Mouse (Mus musculus) CD4-positive helper T cell, adult 2 months (primary cell): ENCODE measurements around the gene Kbtbd6.

ENCODE experiments used
- DNase-seq: peaks from one replicate; pipeline ENCODE4 v3.0.0-alpha.2; 2012; ENCODE audit warnings: low read depth, missing footprints, low spot score

Kbtbd6 gene

DNA sequence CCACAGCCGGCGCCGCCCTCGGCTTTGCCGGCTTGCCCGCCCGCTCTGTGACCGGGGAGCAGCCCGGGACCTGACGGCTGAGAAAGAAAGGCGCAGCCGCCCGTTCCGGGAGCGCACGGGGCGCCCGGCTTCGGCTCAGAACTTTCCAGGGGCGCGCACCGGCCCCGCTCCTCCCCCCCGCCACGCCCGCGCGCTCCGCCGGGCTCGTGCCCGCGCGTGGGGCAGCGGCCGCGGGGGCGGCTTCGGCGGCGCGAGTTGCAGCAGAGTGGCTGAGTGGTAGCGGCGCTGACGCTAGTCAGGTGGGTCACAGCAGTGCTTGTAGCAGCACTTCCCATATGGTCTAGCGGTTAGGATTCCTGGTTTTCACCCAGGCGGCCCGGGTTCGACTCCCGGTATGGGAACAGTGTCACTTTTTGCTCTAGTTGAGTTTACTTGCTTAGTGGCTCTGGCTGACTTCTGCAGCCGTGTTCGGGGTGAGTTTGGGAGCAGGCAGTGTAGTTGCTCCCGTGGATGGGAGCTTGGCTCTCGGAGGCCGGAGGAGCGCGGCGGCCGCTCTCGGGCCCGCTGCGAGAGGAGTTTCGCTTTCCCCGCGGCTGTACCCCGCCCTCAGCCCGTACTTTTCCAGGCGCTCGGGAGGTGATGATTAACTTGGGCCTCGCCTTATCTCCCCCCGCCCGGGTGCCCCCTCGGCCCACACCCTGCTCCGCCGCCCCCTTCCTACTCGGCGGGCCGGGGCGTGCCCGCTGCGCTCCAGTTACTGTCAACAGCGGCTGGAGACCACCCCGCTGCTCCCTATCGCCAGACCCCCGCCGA, 29.9 kb downstream of the Kbtbd6 start, which contains the start of gene Wbp4:
Wbp4 (minus strand) TSS at position 182 of the 813 bp plus-strand sequence.
- peak; percentile 92 for DNase-seq

DNA sequence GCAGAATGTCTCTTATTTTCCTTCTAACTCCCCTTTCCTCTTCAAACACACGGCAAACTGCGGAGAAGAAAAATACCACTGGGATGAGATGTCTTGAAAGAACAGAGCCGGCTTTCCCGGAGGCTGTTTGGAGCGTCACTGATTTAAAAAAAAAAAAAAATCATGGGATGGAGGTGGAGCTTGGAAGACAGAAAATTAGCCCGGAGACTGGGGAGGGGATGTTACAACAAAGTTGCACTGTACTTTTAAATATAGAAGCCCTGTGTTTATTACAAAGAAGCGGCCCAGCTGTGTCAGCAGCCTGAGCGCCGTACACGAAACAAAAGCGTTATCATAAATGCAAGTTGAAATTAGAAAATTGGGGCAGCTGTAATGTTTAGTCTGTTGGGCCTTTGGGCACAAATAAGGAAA, 30.6 kb downstream of the Kbtbd6 start:
- DNase-seq: peak; percentile 31

DNA sequence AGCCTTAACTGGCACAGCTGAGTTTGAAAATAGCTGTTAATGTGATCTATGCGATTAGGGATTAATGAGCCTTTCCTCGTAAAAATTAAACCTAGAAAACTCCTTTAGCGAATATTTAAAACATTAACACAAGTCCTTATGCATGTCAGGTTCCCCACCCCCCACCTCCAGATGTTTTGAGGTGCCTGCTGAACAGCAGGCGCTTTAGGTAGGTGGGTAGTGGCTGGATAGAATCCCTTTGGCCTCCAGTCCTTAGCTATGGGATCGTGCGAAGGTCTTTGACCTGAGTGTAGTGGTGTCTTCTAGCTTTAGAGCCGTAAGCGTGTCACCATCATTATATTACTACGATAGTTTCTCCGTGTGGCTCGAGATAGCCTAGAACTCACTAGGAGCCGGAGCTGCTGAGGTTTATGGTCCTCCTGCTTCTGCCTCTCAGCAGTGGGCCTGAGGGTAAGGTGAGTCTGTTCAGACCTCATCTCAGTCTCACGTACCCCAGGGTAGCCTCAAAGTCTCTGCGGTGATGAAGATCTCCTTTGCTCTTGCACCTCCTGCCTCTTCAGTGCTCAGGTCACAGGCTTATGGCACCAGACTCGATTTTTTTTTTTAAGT, 31.2 kb downstream of the Kbtbd6 start:
- peak; percentile 20 for DNase-seq

DNA sequence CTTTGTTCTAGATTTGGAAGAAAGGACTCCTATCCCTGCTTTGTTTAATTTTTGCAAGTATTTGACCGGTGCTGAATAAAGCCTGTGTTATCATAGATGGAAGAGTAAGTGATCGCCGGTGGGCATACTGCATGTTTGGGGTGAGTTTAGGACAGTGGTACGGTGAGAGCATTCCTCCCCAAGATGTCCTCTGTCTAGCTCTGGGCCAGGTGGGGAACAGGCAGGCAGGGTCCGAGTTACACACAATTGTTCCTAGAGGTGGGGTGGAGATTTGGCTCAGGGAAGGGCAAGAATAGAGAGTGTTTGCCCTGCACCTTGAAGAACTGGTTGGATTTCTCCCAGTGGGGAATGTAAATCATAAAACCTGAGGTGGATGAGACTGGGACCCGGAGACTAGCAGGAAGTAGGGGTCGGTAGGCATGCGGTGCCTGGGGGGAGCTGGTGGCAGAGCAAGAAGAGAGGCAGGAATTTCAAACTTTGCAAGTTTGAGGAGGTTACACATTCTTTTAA, 32.0 kb downstream of the Kbtbd6 start:
- DNase-seq: no peak

DNA sequence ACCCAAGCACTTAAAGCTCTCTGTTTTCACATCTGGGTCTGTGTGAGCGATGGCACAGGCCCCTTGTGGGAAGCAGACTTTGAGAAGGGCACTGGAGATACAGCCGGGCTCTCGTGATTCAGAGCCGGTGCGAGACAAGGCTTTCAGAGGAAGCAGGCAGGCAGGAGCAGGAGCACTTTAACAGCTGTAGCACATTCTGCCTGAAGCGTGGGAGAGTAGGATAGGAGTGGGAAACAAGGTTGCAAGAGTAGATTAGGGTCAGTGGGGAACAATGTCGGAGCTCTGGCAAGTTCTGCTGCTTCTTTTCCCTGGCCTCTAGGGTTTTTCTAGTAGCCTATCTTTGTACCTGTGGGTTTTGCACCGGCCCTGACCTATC, 35.0 kb downstream of the Kbtbd6 start:
- no peak for DNase-seq

DNA sequence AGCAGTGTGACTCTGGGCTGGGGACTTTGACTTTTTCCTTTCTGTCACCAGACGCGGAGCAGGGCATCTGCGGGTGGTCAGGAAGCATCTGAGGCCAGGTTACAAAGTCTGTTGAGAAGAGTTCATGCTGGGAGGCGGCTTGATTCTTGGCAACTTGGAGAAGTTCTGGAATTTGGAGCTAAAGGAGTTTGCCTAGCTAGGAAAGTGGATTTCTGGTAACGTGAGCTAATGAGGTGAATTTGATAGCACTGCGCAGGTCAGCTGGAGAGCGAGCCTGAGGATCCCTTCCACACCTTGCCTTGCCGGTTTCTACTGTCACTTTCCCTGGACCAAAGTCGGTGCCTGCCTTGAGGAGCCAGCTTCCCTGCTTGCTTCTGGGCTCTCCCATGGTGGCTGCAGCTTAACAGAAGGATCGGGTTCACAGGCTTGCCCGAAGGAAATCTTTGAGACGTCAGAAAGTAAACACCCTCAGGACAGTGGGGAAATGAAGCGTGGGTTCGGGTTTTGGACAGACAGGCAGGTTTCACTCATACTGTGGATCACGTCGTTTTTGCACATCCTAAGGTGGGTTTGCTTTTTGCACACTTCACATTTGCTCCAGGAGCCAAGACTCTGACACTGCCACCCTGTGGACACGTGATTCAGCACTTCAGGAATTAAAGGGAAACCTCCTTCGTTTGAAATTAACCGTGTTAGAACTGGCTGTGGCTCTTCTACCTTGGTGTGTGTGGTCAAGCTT, 35.5 kb downstream of the Kbtbd6 start:
- DNase-seq: no peak

DNA sequence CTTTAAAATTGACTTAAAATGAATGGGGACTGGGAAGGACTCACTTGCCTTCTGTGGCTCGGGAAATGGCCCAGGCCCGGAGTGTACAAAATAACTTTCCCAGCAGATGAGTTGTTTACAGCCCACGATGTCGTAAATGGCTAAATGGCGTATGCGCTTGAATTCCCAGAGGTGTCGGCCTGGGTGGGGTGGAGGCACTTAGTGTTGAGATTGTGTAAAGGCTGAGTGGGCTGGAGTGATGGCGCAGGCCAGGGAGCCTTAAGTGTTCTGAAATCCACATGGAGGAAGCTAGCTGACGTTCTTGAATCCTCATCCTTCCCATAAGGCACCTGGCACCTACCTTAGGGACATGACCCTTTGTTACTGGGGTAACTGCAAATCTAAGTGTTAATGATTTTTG, 36.9 kb downstream of the Kbtbd6 start:
- DNase-seq: no peak

DNA sequence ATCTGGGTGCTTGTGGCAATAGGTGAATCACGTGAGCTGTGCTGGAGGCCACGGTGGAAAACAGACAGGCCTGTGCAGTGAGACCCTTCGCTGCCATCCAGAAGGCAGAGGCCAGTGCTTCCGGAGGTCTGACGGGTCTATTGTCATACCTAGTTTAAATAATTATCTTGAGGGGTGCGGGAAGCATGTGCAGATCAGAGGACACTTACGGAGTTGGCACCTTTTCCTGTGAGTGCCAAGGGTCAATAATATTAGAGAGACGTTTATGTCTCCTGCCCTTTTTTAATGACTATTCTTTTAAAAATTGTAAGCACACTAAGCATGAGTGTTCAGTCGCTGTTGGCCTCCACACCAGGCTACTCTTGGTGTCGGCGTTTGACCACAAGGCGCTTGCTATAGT, 37.5 kb downstream of the Kbtbd6 start:
- no peak for DNase-seq

DNA sequence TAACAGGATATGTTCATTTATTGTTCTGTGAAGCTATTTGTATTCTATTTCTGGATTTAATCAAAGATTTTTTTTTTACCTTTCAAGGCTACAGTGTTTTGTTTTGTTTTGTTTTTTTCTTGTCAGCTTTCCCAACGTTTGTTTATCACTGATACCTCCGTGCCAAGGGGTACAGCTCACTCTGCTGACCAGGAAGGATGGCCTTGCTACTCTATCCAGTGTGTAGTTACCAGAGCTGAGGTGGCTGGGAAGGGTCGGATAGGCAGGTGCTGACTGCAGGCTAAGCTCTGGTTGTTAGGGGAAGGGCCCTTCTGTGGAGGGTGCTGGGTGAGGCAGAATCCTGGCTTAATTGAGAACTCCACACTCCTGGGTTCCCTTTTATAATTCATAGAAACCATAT, 38.6 kb downstream of the Kbtbd6 start:
- DNase-seq: no peak

DNA sequence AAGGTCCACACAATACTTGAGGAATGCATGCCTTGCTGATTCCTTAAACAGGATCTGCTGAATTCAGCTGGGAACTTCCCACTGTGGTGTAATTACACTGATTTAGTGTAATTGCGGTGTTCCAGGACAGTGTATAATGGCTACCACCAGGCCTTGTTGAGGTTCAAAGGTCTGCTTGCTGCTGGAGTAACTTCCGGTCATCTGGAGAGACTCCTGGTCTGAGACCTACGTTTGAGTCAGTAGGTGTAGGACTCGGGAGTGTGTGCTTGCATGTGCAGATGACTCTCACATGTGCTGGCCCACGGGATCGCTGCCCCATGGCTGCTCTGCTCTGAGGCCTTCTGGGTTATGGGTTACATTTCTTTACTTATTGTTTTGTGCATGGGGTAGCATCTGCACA, 42.7 kb downstream of the Kbtbd6 start:
- no peak for DNase-seq

DNA sequence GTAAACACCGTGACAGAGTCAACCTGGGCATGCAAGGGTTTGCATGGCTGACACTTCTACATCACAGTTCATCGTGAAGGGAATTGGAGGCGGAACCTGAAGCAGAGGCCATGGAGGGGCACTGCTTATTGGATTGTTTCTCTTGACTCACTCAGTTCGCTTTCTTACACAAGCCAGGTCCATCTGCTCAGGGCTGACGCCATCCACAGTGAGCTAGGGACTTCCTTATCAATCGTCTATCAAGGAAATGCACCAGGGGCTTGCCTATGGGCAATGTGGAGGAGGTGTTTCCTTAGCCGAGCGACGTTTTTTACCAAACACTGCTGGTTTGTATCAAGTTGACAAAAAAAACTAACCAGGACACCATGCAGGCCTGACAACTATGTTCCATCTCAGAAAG, 47.7 kb downstream of the Kbtbd6 start:
- peak; percentile 68 for DNase-seq

DNA sequence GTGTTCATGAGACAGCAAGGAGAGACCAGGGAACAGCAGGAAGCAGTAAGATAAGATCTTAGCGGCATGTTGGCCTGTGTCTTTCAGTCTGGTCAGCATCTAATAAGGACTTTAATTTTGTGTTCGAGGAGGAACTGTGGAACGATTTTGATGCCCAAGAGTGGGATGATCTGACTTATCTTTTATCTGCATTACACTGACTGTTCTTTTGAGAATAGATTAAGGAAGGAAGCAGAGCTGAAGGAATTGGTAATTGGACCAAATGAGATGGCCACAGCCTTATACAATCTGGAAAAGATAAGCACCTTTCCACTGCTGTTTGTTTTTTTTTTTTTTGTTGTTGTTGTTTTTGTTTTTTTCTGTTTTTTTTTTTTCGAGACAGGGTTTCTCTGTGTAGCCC, 49.1 kb downstream of the Kbtbd6 start:
- DNase-seq: no peak

DNA sequence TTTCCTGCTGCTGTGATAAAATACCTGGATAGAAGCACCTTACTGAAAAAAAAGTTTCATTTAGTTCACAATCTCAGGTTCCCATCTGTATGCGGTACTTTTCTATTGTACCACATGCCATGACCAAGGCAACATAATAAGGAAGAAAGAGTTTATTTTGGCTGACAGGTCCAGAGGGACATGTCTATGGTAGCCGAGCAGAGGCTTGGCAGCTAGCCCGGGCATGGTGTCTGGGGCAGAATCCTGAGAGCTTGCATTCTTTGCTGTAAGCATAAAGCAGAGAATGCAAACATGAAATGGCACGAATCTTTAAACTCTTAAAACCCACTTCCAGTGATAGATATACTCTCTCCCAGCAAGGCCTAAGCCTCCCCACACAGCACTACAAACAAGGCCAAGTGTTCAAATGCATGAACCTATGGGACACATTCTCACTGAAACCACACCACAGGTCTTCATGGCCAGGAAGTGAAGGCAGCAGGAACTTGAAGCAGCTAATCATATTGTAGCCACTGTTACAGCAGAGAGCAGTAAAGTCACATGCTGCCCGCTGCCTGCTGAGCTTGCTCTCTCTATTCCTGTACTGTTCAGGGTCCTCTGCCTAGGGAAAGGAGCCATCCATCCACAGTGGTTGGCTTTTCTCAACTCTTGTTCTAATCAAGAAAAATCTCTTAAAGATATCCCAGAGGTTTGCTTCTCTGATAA, 51.9 kb downstream of the Kbtbd6 start:
- peak; percentile 38 for DNase-seq
